Mouse (Mus musculus) stomach, postnatal 0 days (tissue): ENCODE measurements around the gene Rasl12.

Experiments used
- CTCF ChIP-seq: IDR thresholded peaks from 2 replicates; pipeline ENCODE4 v1.5.1; 2016; ENCODE audit warnings: antibody characterized with exemption, low read depth, mild to moderate bottlenecking, moderate library complexity
- EP300 ChIP-seq: optimal IDR thresholded peaks from 2 replicates; pipeline ENCODE3; 2016; ENCODE audit warnings: antibody characterized with exemption

DNA sequence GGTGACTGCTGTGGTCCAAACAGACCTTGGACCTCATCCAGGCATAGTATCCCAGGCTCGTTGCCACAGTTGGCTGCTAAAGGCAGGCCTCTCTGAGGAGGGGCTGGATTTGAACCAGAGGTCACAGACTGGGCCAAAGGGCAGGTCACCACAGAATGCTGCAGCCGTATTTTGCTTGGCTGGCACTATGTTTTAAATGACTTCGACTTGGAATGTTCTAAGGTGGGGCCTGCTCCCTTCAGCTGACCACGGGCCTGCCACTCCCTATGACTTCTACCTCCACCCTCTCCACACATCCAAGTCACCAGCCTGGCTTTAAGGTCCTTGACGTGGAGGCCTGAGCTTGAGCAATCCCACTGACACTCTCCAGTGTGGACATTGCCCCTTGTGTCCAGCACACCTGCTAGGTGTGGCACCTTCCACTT, 10.6 kb downstream of the Rasl12 start:
- no peak for TF ChIP-seq EP300
- no peak for TF ChIP-seq CTCF
